Mouse (Mus musculus) limb, embryonic 10.5 days (tissue): ENCODE measurements around the gene C130026I21Rik. TPM values are rescaled to one million over a fixed set of nuclear protein-coding genes. Genes with fewer than 3 reads are reported as not detected.

Source experiments
- microRNA-seq: library from miRNA; unstranded; fragments of <30 nt; microRNA quantifications from one replicate; pipeline ENCODE4, GENCODE M21; 2017
- polyA plus RNA-seq: library from polyadenylated mRNA; unstranded; fragments of >200 nt; fragmentation: Nextera tagmentation; extraction: Ambion mirVana; gene quantifications from 2 replicates; pipeline ENCODE4 v1.2.1, GENCODE M21; 2016

The C130026I21Rik gene
- polyA plus RNA-seq, 1 experiment from 2014 or later: not detected

Small RNAs within 50 kb of the gene (microRNA-seq; reads per million reads assigned to microRNA genes)
- gene Gm27907: not detected

Other genes starting within 250 kb of the C130026I21Rik start
- gene Gm10553, start 170.4 kb downstream of the C130026I21Rik start, polyA plus RNA-seq: not detected in 2 replicates
- not detected in 2 replicates for gene A530032D15Rik, start 160.7 kb downstream of the C130026I21Rik start, polyA plus RNA-seq